Mouse (Mus musculus): ENCODE results near the gene Tmem107.

The Tmem107 gene

GRCm38 (mm10) chr11:69073951-69074775 lies 3.6 kb downstream of the Tmem107 start:
- no peak for DNase-seq (ENCODE audit: extremely low read depth, low read depth, low spot score)

- DNase-seq (ENCODE audit: extremely low read depth, low read depth, low spot score): no peak
Observed at GRCm38 (mm10) chr11:69074776-69075069, 4.1 kb downstream of the Tmem107 start.

- no peak for DNase-seq (ENCODE audit: extremely low read depth, low read depth, low spot score)
Observed at GRCm38 (mm10) chr11:69075764-69076479, 5.3 kb downstream of the Tmem107 start.

- no peak for DNase-seq (ENCODE audit: extremely low read depth, low read depth, low spot score)
Observed at GRCm38 (mm10) chr11:69076572-69076971, 6.0 kb downstream of the Tmem107 start.

- DNase-seq (ENCODE audit: extremely low read depth, low read depth, low spot score): no peak
Observed at GRCm38 (mm10) chr11:69077316-69077715, 6.7 kb downstream of the Tmem107 start.

- no peak for DNase-seq (ENCODE audit: extremely low read depth, low read depth, low spot score)
Observed at GRCm38 (mm10) chr11:69078041-69078440, 7.4 kb downstream of the Tmem107 start.

- DNase-seq (ENCODE audit: extremely low read depth, low read depth, low spot score): no peak
Observed at GRCm38 (mm10) chr11:69078805-69079438, 8.3 kb downstream of the Tmem107 start.

- DNase-seq (ENCODE audit: extremely low read depth, low read depth, low spot score): no peak
Observed at GRCm38 (mm10) chr11:69080102-69080854, 9.7 kb downstream of the Tmem107 start.

- DNase-seq (ENCODE audit: extremely low read depth, low read depth, low spot score): no peak
Observed at GRCm38 (mm10) chr11:69080855-69081222, 10.2 kb downstream of the Tmem107 start.

- no peak for DNase-seq (ENCODE audit: extremely low read depth, low read depth, low spot score)
Observed at GRCm38 (mm10) chr11:69081613-69082012, 11.0 kb downstream of the Tmem107 start.

- no peak for DNase-seq (ENCODE audit: extremely low read depth, low read depth, low spot score)
Observed at GRCm38 (mm10) chr11:69085608-69086007, 15.0 kb downstream of the Tmem107 start.

- DNase-seq (ENCODE audit: extremely low read depth, low read depth, low spot score): no peak
Observed at GRCm38 (mm10) chr11:69086390-69086789, 15.8 kb downstream of the Tmem107 start.

GRCm38 (mm10) chr11:69087082-69087481 lies 16.5 kb downstream of the Tmem107 start:
- DNase-seq (ENCODE audit: extremely low read depth, low read depth, low spot score): no peak

- DNase-seq (ENCODE audit: extremely low read depth, low read depth, low spot score): no peak
Observed at GRCm38 (mm10) chr11:69087597-69087996, 17.0 kb downstream of the Tmem107 start.

GRCm38 (mm10) chr11:69088103-69088855 lies 17.7 kb downstream of the Tmem107 start, which contains the start of gene Vamp2:
Gene Vamp2, plus strand, starts transcription at chr11:69088490.
- DNase-seq (ENCODE audit: extremely low read depth, low read depth, low spot score): no peak

GRCm38 (mm10) chr11:69088856-69089615 lies 18.4 kb downstream of the Tmem107 start:
- DNase-seq (ENCODE audit: extremely low read depth, low read depth, low spot score): no peak

- no peak for DNase-seq (ENCODE audit: extremely low read depth, low read depth, low spot score)
Observed at GRCm38 (mm10) chr11:69089616-69090290, 19.1 kb downstream of the Tmem107 start.

GRCm38 (mm10) chr11:69090367-69090766 lies 19.8 kb downstream of the Tmem107 start:
- DNase-seq (ENCODE audit: extremely low read depth, low read depth, low spot score): no peak

Data from fat pad, adult 2 months (tissue).